Mouse (Mus musculus): Measurements from ENCODE around the gene Tex44. TPM values are rescaled to one million over a fixed set of nuclear protein-coding genes. Genes with fewer than 3 reads are reported as not detected.
A peak's percentile ranks its signal among the peaks of the same experiment; 100 is the strongest.

Tex44 gene
- polyA plus RNA-seq, 1 experiment from 2014 or later: not detected

DNA sequence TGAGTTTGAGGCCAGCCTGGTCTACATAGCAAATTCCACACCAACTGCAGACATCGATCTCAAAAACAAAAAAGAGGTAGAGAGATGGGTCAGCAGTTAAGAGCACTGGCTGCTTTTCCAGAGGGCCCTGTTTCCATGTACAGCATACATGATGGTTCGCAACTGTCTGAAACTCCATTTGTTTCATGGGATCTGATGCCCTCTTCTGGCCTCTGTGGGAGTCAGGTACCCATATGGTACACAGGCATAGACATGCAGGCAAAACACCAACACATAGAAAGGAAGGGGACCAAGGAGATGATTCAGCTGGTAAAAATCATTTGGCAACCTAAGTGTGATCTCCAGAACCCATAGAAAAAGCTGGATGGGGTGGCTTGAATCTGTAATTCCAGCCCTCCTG lies 12.4 kb downstream of the Tex44 start:
- Histone ChIP-seq H3K27me3 (no peaks in the 10 kb centered on the region), H3K4me2 (no peak overlapping the region), H3K27ac (no peak overlapping the region), H3K4me1 (replicated peaks) (peaks cover 48% of the 10 kb centered on the region), H3K9ac (replicated peaks) (no peak overlapping the region), H3K36me3 (no peaks in the 10 kb centered on the region), H3K4me3 (replicated peaks) (no peak overlapping the region), H3K9me3 (no peaks in the 10 kb centered on the region)
- ATAC-seq (ENCODE audit: insufficient number of reproducible peaks, insufficient read depth, low FRiP score, low TSS enrichment, low read depth): no peak
- WGBS: 77% methylated on average over 2 of the region's 2 CpGs

DNA sequence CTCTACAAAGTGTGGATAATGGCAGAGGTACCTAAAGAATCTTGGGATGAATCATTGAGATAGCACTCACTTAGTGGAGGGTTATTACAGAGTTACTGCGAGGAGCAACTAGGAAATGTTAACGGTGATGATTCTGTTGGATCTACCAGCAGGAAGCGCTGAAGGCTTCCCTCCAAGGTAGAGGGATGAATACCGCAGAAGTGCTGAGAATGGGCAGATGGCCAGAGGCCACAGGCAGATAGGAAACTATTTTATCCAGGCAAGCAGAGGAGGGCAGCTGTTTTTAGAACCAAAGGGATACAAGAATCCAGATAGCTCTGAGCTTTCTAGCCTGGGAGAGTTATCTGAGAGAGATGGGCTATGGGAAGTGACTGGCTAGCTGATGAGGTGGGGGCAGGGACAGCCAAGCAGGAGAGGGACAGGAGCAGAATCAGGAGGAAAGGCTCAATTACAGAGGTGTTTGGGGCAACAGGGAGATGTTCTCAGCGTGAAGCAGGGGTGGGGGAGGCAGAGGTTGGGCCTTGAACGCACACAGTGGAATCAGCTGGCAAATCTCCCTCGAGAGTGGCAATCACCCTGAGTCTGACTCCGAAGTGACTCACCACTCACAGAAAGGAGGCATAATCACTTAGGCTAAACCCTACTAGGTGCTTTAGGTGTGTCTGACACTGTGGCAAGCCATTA lies 13.5 kb downstream of the Tex44 start:
- Histone ChIP-seq H3K4me3 (replicated peaks) (no peak overlapping the region), H3K4me1 (replicated peaks) (peaks cover 49% of the 10 kb centered on the region), H3K4me2 (no peak overlapping the region), H3K9me3 (no peaks in the 10 kb centered on the region), H3K27me3 (no peaks in the 10 kb centered on the region), H3K36me3 (no peaks in the 10 kb centered on the region), H3K9ac (replicated peaks) (peak overlapping the region; percentile 93; the same call in 1 of the 2 replicates), H3K27ac (peak overlapping the region; percentile 23; the same call in 1 of the 2 replicates)
- 33% methylated on average over 8 of the region's 8 CpGs for WGBS
- ATAC-seq (ENCODE audit: insufficient number of reproducible peaks, insufficient read depth, low FRiP score, low TSS enrichment, low read depth): no peak

DNA sequence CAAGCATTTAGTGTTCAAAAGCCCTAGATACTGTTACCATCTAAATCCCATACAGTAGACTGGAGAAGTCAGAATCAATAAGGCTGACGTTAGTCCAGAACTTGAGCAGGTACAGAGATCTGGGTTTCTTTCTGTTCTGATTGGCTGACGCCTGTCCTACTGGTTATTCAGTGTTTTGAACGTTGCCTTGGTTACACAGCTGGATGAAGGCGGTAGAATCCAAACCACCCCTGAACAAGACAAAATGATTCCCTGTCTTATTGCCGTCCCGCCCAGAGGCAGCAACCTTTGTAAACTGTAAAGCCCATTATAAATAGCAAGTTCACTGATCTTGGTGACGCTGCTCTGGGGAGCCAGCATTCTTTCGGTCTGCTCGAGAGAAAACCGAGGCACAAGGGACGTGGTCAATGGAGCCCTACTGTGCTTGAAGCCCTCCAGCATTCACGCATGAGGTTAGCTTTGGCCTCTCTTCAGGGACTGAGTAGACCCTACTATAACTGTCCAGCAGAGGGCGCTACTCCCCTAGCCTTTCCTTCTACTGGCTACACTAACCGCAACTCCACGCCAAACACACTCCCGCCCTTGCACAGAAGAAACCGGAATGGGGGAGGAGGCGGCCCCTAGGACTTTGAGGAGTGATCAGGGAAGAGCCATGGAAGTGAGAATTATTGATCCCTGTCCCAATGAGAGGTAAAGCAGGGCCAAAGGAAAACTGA lies 14.2 kb downstream of the Tex44 start:
- Histone ChIP-seq H3K36me3 (no peaks in the 10 kb centered on the region), H3K27me3 (no peaks in the 10 kb centered on the region), H3K4me2 (peak overlapping the region; percentile 83), H3K27ac (peak overlapping the region; percentile 100), H3K9ac (replicated peaks) (peak overlapping the region; percentile 93; the same call in 1 of the 2 replicates), H3K4me1 (replicated peaks) (peaks cover 42% of the 10 kb centered on the region), H3K4me3 (replicated peaks) (peak overlapping the region; percentile 48), H3K9me3 (no peaks in the 10 kb centered on the region)
- ATAC-seq (ENCODE audit: insufficient number of reproducible peaks, insufficient read depth, low FRiP score, low TSS enrichment, low read depth): peak; percentile 77
- 4% methylated on average over 18 of the region's 18 CpGs for WGBS

DNA sequence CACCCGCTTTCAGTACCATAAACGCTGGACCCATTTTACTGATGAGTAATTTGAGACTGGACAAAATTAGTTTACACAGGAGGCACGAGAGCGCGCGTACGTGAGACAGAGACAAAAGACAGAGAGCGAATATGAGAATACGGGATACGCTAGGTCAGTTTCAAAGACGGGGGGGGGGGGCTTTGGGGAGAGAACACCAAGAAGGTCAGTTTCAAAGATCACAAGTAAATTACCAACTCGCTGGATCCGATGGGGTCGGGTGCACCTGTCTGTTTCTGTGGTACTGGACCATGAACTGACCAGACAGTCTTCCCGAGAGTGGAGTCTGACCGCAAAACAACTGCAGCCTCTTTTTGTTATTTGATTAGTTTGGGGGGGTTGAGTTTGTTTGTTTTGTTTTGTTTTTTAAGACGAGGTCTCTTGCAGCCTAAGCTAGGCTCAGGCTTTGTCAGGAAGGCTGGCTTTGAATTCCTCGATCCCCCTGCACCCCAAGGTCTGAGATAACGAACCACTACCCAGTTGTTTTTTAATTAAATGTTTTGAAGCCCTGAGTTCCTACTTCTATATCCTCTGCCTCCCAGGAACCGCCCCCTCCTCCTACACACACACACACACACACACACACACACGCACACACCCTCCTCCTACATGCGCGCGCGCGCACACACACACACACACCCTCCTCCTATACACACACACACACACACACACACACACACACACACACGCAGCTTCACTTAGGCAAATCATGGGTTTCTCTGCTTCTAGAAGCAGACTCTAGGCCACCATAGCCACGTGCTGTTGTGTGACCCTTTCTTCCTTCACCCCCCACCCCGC lies 15.0 kb downstream of the Tex44 start:
- peaks cover 36% of the 10 kb centered on the region for H3K4me1 ChIP-seq (replicated peaks)
- under 1% methylated on average over 24 of the region's 29 CpGs for WGBS

DNA sequence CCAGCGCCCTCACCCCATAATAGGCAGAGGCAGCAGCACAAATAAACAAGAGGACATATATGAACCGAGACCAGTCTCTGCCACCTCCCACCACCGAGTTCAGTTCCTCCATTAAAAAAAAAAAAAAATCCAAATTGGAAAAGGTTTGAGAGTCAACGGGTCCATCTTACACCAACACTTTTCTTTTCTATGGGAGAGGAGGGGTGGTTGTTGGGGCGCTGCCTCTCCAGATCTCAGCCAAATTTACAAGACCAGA lies 15.5 kb downstream of the Tex44 start:
- no peaks in the 10 kb centered on the region for H3K36me3 ChIP-seq
- peak overlapping the region; percentile 83 for H3K4me2 ChIP-seq
- WGBS: 0% methylated on average over 5 of the region's 5 CpGs
- ATAC-seq (ENCODE audit: insufficient number of reproducible peaks, insufficient read depth, low FRiP score, low TSS enrichment, low read depth): no peak; the same call in 1 of the 2 replicates
- peak overlapping the region; percentile 100 for H3K27ac ChIP-seq
- peak overlapping the region; percentile 48 for H3K4me3 ChIP-seq (replicated peaks)
- H3K9me3 ChIP-seq: no peaks in the 10 kb centered on the region
- H3K27me3 ChIP-seq: no peaks in the 10 kb centered on the region
- peaks cover 32% of the 10 kb centered on the region for H3K4me1 ChIP-seq (replicated peaks)
- peak overlapping the region; percentile 93 for H3K9ac ChIP-seq (replicated peaks)

More for the DNA sequence above, 15.0 kb downstream of the Tex44 start:
- H3K4me2 ChIP-seq: peak overlapping the region; percentile 83
- H3K9me3 ChIP-seq: no peaks in the 10 kb centered on the region
- peak; percentile 28; the same call in 1 of the 2 replicates for ATAC-seq (ENCODE audit: insufficient number of reproducible peaks, insufficient read depth, low FRiP score, low TSS enrichment, low read depth)
- peak overlapping the region; percentile 48 for H3K4me3 ChIP-seq (replicated peaks)
- H3K36me3 ChIP-seq: no peaks in the 10 kb centered on the region
- peak overlapping the region; percentile 100 for H3K27ac ChIP-seq
- no peaks in the 10 kb centered on the region for H3K27me3 ChIP-seq
- H3K9ac ChIP-seq (replicated peaks): peak overlapping the region; percentile 93

DNA sequence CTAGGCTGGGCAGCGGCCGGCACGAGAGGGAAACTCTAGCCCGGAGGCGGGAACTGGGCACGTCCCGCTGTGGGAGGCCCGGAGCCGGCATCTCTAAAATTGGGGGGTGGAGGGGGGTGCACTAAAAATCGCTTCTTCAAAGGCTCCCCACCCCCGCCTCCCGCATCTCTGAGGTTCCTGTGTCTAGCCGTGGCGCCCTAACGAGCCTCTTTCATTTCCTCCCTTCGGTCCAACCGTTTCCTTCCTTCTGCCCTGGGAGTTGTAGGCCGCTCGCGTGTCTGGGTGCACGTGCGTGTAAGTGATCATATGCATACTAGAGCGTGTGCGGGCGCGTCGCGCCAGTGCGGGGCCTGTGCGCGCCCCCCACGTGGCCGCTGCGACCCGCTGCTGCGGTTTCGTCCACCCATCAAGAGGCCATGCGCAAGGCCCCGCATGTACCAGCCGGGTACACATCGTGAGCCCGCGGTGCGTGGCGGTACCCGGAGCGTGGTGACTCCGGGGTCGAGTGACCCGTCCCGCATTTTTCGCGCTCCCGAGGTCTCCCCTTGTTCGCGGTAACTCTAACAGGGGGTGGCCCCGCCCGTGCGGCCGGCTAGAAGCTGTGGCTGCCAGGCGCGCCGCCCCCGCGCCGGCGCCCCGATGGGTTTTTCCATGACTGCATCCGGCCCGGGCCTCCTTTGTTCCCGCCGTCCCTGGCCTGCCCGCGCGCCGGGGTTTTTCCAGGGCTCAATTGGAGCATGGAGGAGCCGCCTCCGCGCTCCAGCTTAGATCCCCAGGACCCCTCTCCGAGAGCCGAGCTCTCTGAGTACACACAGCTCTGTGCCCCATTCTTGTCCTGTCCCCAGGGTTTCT lies 16.1 kb downstream of the Tex44 start:
- H3K4me1 ChIP-seq (replicated peaks): peaks cover 32% of the 10 kb centered on the region
- H3K4me2 ChIP-seq: peak overlapping the region; percentile 83
- H3K9me3 ChIP-seq: no peaks in the 10 kb centered on the region
- H3K27ac ChIP-seq: peak overlapping the region; percentile 100
- WGBS: under 1% methylated on average over 81 of the region's 81 CpGs
- H3K27me3 ChIP-seq: no peaks in the 10 kb centered on the region
- peak; percentile 28 for ATAC-seq (ENCODE audit: insufficient number of reproducible peaks, insufficient read depth, low FRiP score, low TSS enrichment, low read depth)
- peak overlapping the region; percentile 93 for H3K9ac ChIP-seq (replicated peaks)
- H3K36me3 ChIP-seq: no peaks in the 10 kb centered on the region
- H3K4me3 ChIP-seq (replicated peaks): peak overlapping the region; percentile 48

DNA sequence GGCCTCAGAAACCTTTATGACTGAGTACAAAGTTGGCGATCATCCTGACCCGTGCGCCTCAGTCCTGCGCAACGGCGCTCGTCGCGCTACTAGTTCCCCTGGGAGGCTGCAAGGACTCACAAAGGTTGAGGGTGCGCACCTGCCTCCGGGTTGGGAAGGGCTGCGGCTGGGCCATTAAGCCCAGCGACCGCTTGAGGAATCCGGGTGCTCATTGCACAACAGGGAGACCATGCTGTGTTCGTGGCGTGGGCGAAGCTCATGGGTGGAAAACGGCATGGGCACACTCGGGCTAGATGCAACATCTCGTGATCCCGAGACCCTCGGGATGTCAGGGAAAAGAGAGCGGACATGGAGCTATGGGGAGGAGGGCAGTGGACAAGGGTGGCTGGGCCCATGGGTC lies 16.7 kb downstream of the Tex44 start:
- H3K9ac ChIP-seq (replicated peaks): peak overlapping the region; percentile 93
- WGBS: 2% methylated on average over 24 of the region's 24 CpGs
- no peak; the same call in 1 of the 2 replicates for ATAC-seq (ENCODE audit: insufficient number of reproducible peaks, insufficient read depth, low FRiP score, low TSS enrichment, low read depth)
- H3K4me3 ChIP-seq (replicated peaks): peak overlapping the region; percentile 48
- peak overlapping the region; percentile 100 for H3K27ac ChIP-seq
- peaks cover 37% of the 10 kb centered on the region for H3K4me1 ChIP-seq (replicated peaks)
- peak overlapping the region; percentile 83 for H3K4me2 ChIP-seq
- H3K36me3 ChIP-seq: no peaks in the 10 kb centered on the region
- H3K9me3 ChIP-seq: no peaks in the 10 kb centered on the region
- H3K27me3 ChIP-seq: no peaks in the 10 kb centered on the region

DNA sequence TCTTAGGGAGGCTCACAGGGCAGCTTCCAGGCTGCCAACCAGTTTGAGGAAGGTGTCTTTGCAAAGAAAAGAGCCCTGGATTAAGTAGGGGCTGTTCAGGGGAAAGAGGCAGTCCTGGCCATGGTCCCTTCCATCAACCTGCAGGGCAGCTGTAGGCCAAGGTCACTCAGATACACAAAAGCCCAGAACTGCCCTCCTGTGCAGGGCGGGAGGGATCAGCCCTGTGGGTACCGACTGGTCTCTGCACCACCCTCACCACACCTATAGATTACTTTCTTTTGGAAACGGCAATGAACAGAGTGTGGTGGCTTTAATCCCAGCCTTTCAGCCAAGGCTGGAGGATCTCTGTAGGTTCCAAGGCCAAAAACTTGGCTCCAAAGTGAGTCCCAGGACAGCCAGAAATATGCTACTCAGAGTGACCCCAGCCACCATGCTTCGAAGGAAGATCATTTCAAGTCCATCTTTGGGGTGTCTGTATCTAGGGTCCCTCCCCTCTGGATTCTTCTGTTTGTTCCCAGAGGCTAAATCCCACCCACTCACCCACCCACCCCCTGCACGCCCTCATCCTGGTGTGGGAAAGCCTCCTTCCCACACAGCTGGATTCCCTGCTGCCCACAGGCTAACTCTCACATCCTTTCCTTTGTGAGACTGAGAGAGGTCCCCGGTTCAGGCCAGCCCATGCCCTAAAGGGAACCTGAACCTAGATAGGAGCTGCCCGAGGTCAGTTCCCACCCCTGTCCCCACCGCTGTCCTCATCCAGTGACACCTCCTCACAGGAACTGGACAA lies 17.4 kb downstream of the Tex44 start:
- Histone ChIP-seq H3K36me3 (no peaks in the 10 kb centered on the region), H3K27ac (peak overlapping the region; percentile 100), H3K27me3 (no peaks in the 10 kb centered on the region), H3K9me3 (no peaks in the 10 kb centered on the region), H3K9ac (replicated peaks) (peak overlapping the region; percentile 93), H3K4me2 (peak overlapping the region; percentile 83), H3K4me1 (replicated peaks) (peaks cover 44% of the 10 kb centered on the region), H3K4me3 (replicated peaks) (peak overlapping the region; percentile 48)
- ATAC-seq (ENCODE audit: insufficient number of reproducible peaks, insufficient read depth, low FRiP score, low TSS enrichment, low read depth): no peak
- WGBS: 58% methylated on average over 8 of the region's 8 CpGs

DNA sequence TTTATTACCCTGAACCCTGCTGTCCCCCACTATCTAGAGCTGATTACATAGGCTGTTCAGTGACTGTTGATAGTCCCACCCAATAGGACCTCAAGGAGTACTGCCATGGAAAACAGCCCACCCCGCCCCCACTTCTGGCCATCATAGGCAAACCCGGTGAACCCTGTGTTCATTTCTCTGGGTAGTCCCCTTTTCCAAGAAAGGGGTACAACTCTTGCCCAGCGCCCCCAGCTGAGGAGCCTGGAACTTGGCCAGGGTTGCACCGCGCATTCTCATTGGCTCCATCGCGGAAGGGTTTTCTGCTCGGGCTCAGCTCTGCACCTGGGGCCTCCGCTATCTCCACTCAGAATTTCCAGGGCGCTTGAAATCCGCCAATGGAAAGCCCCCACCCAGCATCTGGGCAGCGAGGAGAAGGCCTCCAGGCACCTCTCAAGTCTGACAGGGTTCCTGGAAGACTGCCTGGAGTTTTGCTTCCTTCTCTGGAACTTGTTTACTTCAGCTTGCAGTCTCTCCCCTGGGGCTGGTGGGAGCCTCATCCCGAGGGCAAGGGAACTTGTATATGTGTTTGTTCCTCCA lies 21.6 kb downstream of the Tex44 start:
- ATAC-seq (ENCODE audit: insufficient number of reproducible peaks, insufficient read depth, low FRiP score, low TSS enrichment, low read depth): no peak
- no peaks in the 10 kb centered on the region for H3K27me3 ChIP-seq
- H3K4me3 ChIP-seq (replicated peaks): no peak overlapping the region

DNA sequence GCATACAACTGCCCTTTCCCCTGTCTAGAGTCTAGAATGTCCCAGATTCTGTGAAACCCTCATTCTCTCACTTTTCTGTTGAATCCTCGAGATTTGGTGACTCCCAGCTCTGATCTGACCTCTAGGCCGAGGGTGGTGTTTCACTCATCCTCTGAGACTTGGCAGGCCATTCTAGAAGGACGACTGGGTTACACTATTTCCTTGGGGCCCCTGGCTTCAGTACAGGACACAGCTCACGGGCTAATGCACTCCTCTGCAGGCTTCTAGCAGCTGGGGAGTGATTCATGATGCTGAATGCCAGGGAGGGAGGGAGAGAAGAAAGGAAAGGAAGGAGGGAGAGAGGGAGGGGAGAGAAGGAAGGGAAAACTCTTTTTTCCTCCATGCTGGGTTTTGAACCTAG lies 22.1 kb downstream of the Tex44 start:
- Histone ChIP-seq H3K9me3 (no peaks in the 10 kb centered on the region), H3K4me2 (no peak overlapping the region), H3K27ac (peak overlapping the region; percentile 64; the same call in 1 of the 2 replicates), H3K4me1 (replicated peaks) (peaks cover 22% of the 10 kb centered on the region), H3K27me3 (no peaks in the 10 kb centered on the region), H3K36me3 (no peaks in the 10 kb centered on the region), H3K4me3 (replicated peaks) (no peak overlapping the region), H3K9ac (replicated peaks) (no peak overlapping the region)
- WGBS: 30% methylated on average over 4 of the region's 4 CpGs
- no peak for ATAC-seq (ENCODE audit: insufficient number of reproducible peaks, insufficient read depth, low FRiP score, low TSS enrichment, low read depth)

More for the DNA sequence above, 21.6 kb downstream of the Tex44 start:
- peak overlapping the region; percentile 64 for H3K27ac ChIP-seq
- no peak overlapping the region for H3K4me2 ChIP-seq
- H3K9me3 ChIP-seq: no peaks in the 10 kb centered on the region
- H3K36me3 ChIP-seq: no peaks in the 10 kb centered on the region
- H3K4me1 ChIP-seq (replicated peaks): peaks cover 28% of the 10 kb centered on the region
- WGBS: 45% methylated on average over 13 of the region's 13 CpGs
- H3K9ac ChIP-seq (replicated peaks): no peak overlapping the region

Data from limb, embryonic 12.5 days (tissue).